Mouse (Mus musculus): ENCODE results near the gene Spty2d1.
A peak's percentile ranks its signal among the peaks of the same experiment; 100 is the strongest.
"Not testable (repeated sequence)": the region's sequence is repeated elsewhere in the genome, so short reads cannot be mapped to it uniquely, and the experiment has no call there.

Spty2d1 gene

GRCm38 (mm10) chr7:46989387-46989786 is 18.8 kb downstream of the Spty2d1 start:
- not testable (repeated sequence) for DNase-seq (ENCODE audit: low read depth)

- DNase-seq (ENCODE audit: low read depth), result no peak
Measured at GRCm38 (mm10) chr7:46987073-46987472, 21.1 kb downstream of the Spty2d1 start.

GRCm38 (mm10) chr7:46986646-46987045 is 21.6 kb downstream of the Spty2d1 start:
- DNase-seq (ENCODE audit: low read depth), result peak; percentile 85

- peak; percentile 92 for DNase-seq (ENCODE audit: low read depth)
Measured at GRCm38 (mm10) chr7:46985718-46986505, 22.3 kb downstream of the Spty2d1 start.

- no peak for DNase-seq (ENCODE audit: low read depth)
Measured at GRCm38 (mm10) chr7:46983280-46983679, 24.9 kb downstream of the Spty2d1 start, which contains the start of gene Gm9999. Gene Gm9999, plus strand, starts transcription at chr7:46983580.

- DNase-seq (ENCODE audit: low read depth), result no peak
Measured at GRCm38 (mm10) chr7:46975456-46975855, 32.8 kb downstream of the Spty2d1 start.

GRCm38 (mm10) chr7:46974648-46975047 is 33.6 kb downstream of the Spty2d1 start:
- DNase-seq (ENCODE audit: low read depth), result no peak

- DNase-seq (ENCODE audit: low read depth), result no peak
Measured at GRCm38 (mm10) chr7:46969898-46970297, 38.3 kb downstream of the Spty2d1 start.

GRCm38 (mm10) chr7:46964070-46964469 is 44.1 kb downstream of the Spty2d1 start:
- DNase-seq (ENCODE audit: low read depth), result peak; percentile 63

GRCm38 (mm10) chr7:46962806-46963618 is 45.2 kb downstream of the Spty2d1 start:
- DNase-seq (ENCODE audit: low read depth), result peak; percentile 90

- no peak for DNase-seq (ENCODE audit: low read depth)
Measured at GRCm38 (mm10) chr7:46962132-46962531, 46.1 kb downstream of the Spty2d1 start.

GRCm38 (mm10) chr7:46960991-46961390 is 47.2 kb downstream of the Spty2d1 start:
- peak; percentile 58 for DNase-seq (ENCODE audit: low read depth)

GRCm38 (mm10) chr7:46958853-46959252 is 49.4 kb downstream of the Spty2d1 start:
- no peak for DNase-seq (ENCODE audit: low read depth)

- peak; percentile 94 for DNase-seq (ENCODE audit: low read depth)
Measured at GRCm38 (mm10) chr7:46957831-46958691, 50.1 kb downstream of the Spty2d1 start, which contains the start of gene Uevld. Gene Uevld, minus strand, starts transcription at chr7:46958527.
